Mouse (Mus musculus): ENCODE results near the gene Dda1.

- no peak for TF ChIP-seq EP300 (IDR thresholded peaks at IDR 0.05; ENCODE audit: low read depth)
- no peak for TF ChIP-seq CTCF (IDR thresholded peaks at IDR 0.05; ENCODE audit: low read depth)
Measured at GRCm38 (mm10) chr8:71445096-71445495, 23.9 kb upstream of the Dda1 start.

All from heart, postnatal 0 days (tissue).